In the genomic region with DNA sequence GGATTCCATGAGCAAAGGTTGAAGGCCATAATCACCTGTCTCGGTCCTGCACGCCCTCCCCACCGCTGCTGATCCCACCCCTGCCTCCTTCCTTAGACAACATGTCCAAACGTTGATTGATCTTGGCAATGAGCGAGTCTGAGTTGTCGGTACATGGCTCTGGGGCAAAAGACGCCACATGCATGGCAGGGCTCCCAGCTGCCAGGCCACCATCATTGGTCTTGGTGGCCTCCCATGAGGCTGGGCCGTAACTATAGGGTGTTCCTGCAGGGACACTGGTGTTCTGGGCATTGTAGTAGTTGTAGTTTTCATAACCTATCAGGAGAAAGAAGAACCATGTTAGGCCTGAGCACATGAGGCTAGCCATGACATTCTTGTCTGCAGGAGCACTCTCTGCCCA, we compare ENCODE assay signal across 30 mouse cellular contexts.
"Had no signal": no experiment of that assay in that cellular context is flagged by ENCODE, and none has a peak within 500 bp of the region (broad histone marks: within the 10 kb centered on the region; RNA-seq: fewer than 3 reads in every experiment).

No protein-coding gene starts in this region.

- H3K27ac ChIP-seq: limb, embryonic 10.5 days; limb, embryonic 12.5 days; limb, embryonic 13.5 days; limb, embryonic 15.5 days; liver, embryonic 12.5 days; liver, embryonic 13.5 days; liver, embryonic 14.5 days; liver, embryonic 15.5 days; lung, embryonic 15.5 days; macrophage; midbrain, embryonic 10.5 days; midbrain, embryonic 12.5 days; midbrain, embryonic 15.5 days; neural tube, embryonic 12.5 days had no signal

- DNase-seq: left cerebral cortex, postnatal 4 days; liver; liver, embryonic 13.5 days; liver, postnatal 0 days; lung, adult 18-20 months; lung, adult 2 months; lung, embryonic 14.5 days; lung, postnatal 10 days; lung, postnatal 14 days; lung, postnatal 36 days; lung, postnatal 4 days; midbrain, embryonic 14.5 days had no signal

- ATAC-seq: liver, embryonic 12.5 days; liver, postnatal 0 days; lung, postnatal 0 days; midbrain, embryonic 15.5 days; midbrain, embryonic 16.5 days had no signal

- H3K27me3 ChIP-seq: limb, embryonic 12.5 days; limb, embryonic 13.5 days; limb, embryonic 15.5 days; liver, embryonic 12.5 days; liver, embryonic 13.5 days; liver, embryonic 15.5 days; lung, embryonic 15.5 days; megakaryocyte, embryonic 14.5 days; midbrain, embryonic 12.5 days; midbrain, embryonic 15.5 days; neural tube, embryonic 12.5 days had no signal

- H3K4me3 ChIP-seq: limb, embryonic 10.5 days; limb, embryonic 12.5 days; limb, embryonic 13.5 days; limb, embryonic 15.5 days; liver, embryonic 12.5 days; liver, embryonic 13.5 days; liver, embryonic 15.5 days; lung, embryonic 15.5 days; megakaryocyte, embryonic 14.5 days; midbrain, embryonic 10.5 days; midbrain, embryonic 12.5 days; midbrain, embryonic 15.5 days; myocyte; neural tube, embryonic 12.5 days had no signal

- H3K4me2 ChIP-seq: limb, embryonic 12.5 days; limb, embryonic 13.5 days; limb, embryonic 15.5 days; liver, embryonic 11.5 days; liver, embryonic 12.5 days; liver, embryonic 13.5 days; liver, embryonic 15.5 days; lung, embryonic 14.5 days; lung, embryonic 15.5 days; midbrain, embryonic 12.5 days; midbrain, embryonic 15.5 days; neural tube, embryonic 12.5 days had no signal

- H3K9ac ChIP-seq: limb, embryonic 12.5 days; limb, embryonic 13.5 days; limb, embryonic 15.5 days; liver, embryonic 12.5 days; liver, embryonic 13.5 days; liver, embryonic 14.5 days; liver, embryonic 15.5 days; liver, postnatal 0 days; lung, embryonic 14.5 days; lung, embryonic 15.5 days; midbrain, embryonic 12.5 days; midbrain, embryonic 15.5 days; neural tube, embryonic 12.5 days had no signal

- H3K9me3 ChIP-seq: limb, embryonic 10.5 days; limb, embryonic 12.5 days; limb, embryonic 13.5 days; limb, embryonic 15.5 days; liver, embryonic 12.5 days; liver, embryonic 13.5 days; liver, embryonic 15.5 days; lung, embryonic 15.5 days; megakaryocyte, embryonic 14.5 days; midbrain, embryonic 10.5 days; midbrain, embryonic 12.5 days; midbrain, embryonic 15.5 days; neural tube, embryonic 12.5 days had no signal
